Mouse (Mus musculus): Measurements from ENCODE around the gene Rnf4. TPM values are rescaled to one million over a fixed set of nuclear protein-coding genes. Genes with fewer than 3 reads are reported as not detected.

The Rnf4 gene
- polyA plus RNA-seq, 1 experiment from 2014 or later: 68.3 TPM

DNA sequence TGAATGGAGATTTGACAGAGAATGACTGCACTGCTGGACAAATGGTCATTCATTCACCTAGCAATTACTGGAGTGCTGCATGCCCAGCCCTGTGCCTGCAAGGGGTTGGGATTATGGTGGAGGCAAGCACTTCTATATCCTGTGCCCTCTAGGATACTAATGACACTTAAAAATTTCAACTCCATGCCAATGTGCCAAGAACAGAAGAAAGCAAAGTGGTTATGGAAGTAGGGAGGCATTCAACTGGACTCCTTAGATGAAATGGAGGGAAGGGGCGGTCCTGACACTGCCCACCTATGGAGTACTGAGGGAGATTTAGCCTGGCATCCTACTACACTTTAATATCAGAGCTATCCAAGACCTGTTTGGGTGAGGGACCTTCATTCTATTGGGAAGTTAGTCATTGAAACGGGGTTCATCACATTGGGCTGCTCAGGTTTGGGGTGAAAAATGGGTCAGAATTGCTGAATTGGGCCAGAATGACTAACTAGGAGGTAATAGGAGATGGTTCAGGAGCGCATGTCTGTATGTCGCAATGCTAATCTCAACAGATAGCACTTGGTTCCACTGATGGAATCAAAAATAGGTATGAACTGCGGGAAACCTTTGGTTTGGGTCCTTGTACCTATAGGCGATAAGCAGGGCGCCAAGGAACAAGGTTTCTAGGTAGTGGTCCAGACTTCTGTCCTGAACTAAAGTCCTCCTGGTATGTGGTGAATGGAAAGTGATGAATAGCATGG lies 32.6 kb downstream of the Rnf4 start:
- Histone ChIP-seq H3K4me3 (ENCODE audit: low read depth, low read length) (peak overlapping the region; percentile 93), H3K4me1 (ENCODE audit: control insufficient read depth, low read depth, low read length) (peaks cover 19% of the 10 kb centered on the region), H3K36me3 (ENCODE audit: control insufficient read depth, insufficient read depth) (no peaks in the 10 kb centered on the region), H3K9me3 (replicated peaks; ENCODE audit: control insufficient read depth, low read length) (no peaks in the 10 kb centered on the region), H3K27ac (ENCODE audit: low read length) (peak overlapping the region; percentile 3; the same call in 1 of the 2 replicates), H3K4me2 (ENCODE audit: low read depth, low read length) (peak overlapping the region; percentile 78), H3K27me3 (ENCODE audit: control insufficient read depth, insufficient read depth, low read depth, low read length) (no peaks in the 10 kb centered on the region), H3K9ac (ENCODE audit: low read depth, low read length) (peak overlapping the region; percentile 65)
- WGBS (ENCODE audit: insufficient replicate concordance): 65% methylated on average over 7 of the region's 7 CpGs
- no peak for ATAC-seq (ENCODE audit: low read depth)

DNA sequence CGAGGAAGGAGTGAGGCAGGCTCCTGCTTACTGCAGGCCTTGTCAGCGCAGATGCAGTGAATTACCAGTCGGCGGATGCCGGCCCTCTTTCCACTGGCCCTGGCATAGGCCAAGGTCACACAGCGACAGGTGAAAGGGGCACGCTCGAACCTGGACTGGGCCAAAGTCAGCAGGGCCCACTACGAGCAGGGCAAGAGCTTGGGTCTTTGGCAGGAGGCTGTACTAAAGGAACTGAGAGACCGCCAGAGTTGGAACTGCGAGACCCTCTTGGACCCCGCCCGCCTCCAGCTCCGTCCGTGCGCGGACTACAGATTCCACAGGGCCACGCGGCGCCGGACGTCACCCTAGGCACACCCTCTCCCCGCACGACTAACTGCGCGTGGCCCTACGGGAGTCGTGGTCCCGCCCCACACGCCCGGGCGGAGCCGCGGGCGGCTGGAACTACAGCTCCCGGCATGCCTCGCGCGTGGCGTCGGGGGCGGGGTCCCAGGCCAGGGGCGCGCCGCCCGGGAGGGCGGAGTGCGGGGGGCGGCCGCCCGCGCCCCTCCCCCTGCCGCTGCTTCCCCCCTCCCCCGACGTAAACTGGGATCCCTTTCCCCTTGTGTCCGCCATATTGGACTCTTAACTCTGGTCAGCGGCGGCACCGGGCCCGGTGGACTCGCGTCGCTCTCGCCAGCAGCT lies 33.4 kb downstream of the Rnf4 start, which contains the start of gene Fam193a:
Gene Fam193a (plus strand): TSS at position 593 of the 681 bp plus-strand sequence.
- peak within 1 kb of the TSS; percentile 92 for H3K9ac ChIP-seq (ENCODE audit: low read depth, low read length)
- under 1% methylated on average over 58 of the region's 64 CpGs for WGBS (ENCODE audit: insufficient replicate concordance)
- peak; percentile 98 for ATAC-seq (ENCODE audit: low read depth)
- no peaks in the 10 kb centered on the region for H3K36me3 ChIP-seq (ENCODE audit: control insufficient read depth, insufficient read depth)
- H3K4me1 ChIP-seq (ENCODE audit: control insufficient read depth, low read depth, low read length): peaks cover 19% of the 10 kb centered on the region
- peak within 1 kb of the TSS; percentile 80 for H3K27ac ChIP-seq (ENCODE audit: low read length)
- H3K4me3 ChIP-seq (ENCODE audit: low read depth, low read length): peak within 1 kb of the TSS; percentile 93
- peak within 1 kb of the TSS; percentile 89 for H3K4me2 ChIP-seq (ENCODE audit: low read depth, low read length)
- no peaks in the 10 kb centered on the region for H3K27me3 ChIP-seq (ENCODE audit: control insufficient read depth, insufficient read depth, low read depth, low read length)
- H3K9me3 ChIP-seq (replicated peaks; ENCODE audit: control insufficient read depth, low read length): no peaks in the 10 kb centered on the region

DNA sequence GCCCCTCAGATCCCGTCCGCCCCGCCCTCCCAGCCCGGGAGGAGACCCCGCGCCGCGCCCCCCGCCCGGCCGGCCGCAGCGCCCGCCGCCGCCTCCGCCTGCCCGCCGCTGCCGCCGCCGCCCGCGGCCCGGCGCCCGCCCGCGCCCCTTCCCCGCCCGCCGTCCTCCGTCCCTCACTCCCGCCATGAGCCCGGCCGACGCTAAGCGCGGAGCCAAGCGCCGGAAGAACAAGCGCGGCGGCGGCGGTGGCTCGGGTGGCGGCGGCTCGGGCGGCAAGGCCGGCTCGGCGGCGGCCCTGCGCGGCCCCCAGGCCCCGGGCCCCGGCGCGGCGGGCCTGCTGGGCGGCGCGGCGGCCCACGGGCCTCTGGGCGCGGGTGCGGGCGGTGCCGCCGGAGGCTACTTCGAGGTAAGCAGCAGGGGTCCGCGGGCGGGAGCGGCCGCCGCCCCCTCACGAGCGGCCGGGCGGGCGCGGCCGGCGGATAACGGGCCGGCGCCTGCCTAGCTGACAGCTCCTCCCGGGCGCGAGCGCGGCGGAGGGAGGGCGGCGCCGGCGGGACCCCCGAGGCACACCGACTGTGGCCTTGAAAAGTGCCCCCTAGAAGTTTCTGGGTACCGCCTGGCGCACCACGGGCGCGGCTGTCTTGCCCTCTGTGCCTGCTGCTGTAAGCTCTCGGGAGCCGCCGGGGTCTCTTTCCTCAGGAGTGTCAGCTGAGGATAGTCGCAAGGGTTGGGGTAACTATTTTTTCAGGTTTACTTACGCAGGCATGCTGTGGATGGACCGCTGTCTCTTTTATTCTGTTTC lies 34.1 kb downstream of the Rnf4 start:
- H3K9ac ChIP-seq (ENCODE audit: low read depth, low read length): peak overlapping the region; percentile 92
- H3K27me3 ChIP-seq (ENCODE audit: control insufficient read depth, insufficient read depth, low read depth, low read length): no peaks in the 10 kb centered on the region
- peak overlapping the region; percentile 89 for H3K4me2 ChIP-seq (ENCODE audit: low read depth, low read length)
- peak; percentile 22 for ATAC-seq (ENCODE audit: low read depth)
- WGBS (ENCODE audit: insufficient replicate concordance): under 1% methylated on average over 51 of the region's 114 CpGs
- peaks cover 19% of the 10 kb centered on the region for H3K4me1 ChIP-seq (ENCODE audit: control insufficient read depth, low read depth, low read length)
- H3K36me3 ChIP-seq (ENCODE audit: control insufficient read depth, insufficient read depth): no peaks in the 10 kb centered on the region
- H3K27ac ChIP-seq (ENCODE audit: low read length): peak overlapping the region; percentile 80
- H3K9me3 ChIP-seq (replicated peaks; ENCODE audit: control insufficient read depth, low read length): no peaks in the 10 kb centered on the region
- peak overlapping the region; percentile 93 for H3K4me3 ChIP-seq (ENCODE audit: low read depth, low read length)

DNA sequence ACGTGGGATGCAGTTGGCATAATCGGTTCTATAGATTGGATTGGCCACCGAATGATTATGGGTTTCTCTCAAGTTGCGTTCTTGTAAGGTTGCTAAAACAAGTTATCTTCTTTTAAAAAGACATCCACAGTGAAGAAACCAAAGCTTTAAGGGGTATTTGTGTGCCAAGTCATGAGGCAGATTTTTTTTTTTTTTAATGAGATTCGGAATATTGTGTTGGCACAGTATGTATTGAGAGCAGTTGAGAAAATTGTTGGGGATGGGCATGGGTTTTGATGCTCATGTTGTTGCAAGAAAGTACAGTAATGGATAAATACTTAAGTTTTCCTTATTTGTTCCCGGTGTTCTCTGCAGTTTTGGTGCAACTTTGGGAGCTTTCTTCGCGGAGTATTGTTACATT lies 34.8 kb downstream of the Rnf4 start:
- Histone ChIP-seq H3K4me3 (ENCODE audit: low read depth, low read length) (peak overlapping the region; percentile 93), H3K9me3 (replicated peaks; ENCODE audit: control insufficient read depth, low read length) (no peaks in the 10 kb centered on the region), H3K9ac (ENCODE audit: low read depth, low read length) (peak overlapping the region; percentile 92), H3K27ac (ENCODE audit: low read length) (peak overlapping the region; percentile 80), H3K4me2 (ENCODE audit: low read depth, low read length) (peak overlapping the region; percentile 89), H3K4me1 (ENCODE audit: control insufficient read depth, low read depth, low read length) (peaks cover 19% of the 10 kb centered on the region), H3K36me3 (ENCODE audit: control insufficient read depth, insufficient read depth) (no peaks in the 10 kb centered on the region), H3K27me3 (ENCODE audit: control insufficient read depth, insufficient read depth, low read depth, low read length) (no peaks in the 10 kb centered on the region)
- 31% methylated on average over 8 of the region's 8 CpGs for WGBS (ENCODE audit: insufficient replicate concordance)
- ATAC-seq (ENCODE audit: low read depth): no peak

DNA sequence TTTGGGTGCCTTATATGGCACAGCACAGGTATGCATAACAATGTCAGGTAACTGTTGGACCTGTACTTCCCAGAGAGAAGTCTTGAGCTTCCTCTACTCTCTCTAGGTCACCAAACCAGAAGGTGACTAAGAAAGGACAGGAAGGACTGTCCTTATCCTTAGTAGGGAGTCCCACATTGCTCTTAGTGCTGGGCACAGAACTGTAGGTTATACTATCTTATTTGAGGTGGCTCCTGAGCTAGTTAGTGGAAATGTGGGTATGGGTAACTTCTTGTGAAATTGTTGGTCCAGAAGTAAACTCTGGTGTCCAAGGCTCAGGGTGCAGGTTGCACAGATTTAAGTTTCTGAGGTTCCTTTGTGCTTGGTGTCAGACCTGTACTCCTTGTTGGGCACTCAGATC lies 36.1 kb downstream of the Rnf4 start:
- ATAC-seq (ENCODE audit: low read depth): no peak
- no peaks in the 10 kb centered on the region for H3K9me3 ChIP-seq (replicated peaks; ENCODE audit: control insufficient read depth, low read length)
- no peaks in the 10 kb centered on the region for H3K27me3 ChIP-seq (ENCODE audit: control insufficient read depth, insufficient read depth, low read depth, low read length)
- no peak overlapping the region for H3K4me3 ChIP-seq (ENCODE audit: low read depth, low read length)
- peaks cover 19% of the 10 kb centered on the region for H3K4me1 ChIP-seq (ENCODE audit: control insufficient read depth, low read depth, low read length)
- H3K27ac ChIP-seq (ENCODE audit: low read length): no peak overlapping the region
- no peaks in the 10 kb centered on the region for H3K36me3 ChIP-seq (ENCODE audit: control insufficient read depth, insufficient read depth)
- H3K9ac ChIP-seq (ENCODE audit: low read depth, low read length): no peak overlapping the region
- H3K4me2 ChIP-seq (ENCODE audit: low read depth, low read length): no peak overlapping the region

DNA sequence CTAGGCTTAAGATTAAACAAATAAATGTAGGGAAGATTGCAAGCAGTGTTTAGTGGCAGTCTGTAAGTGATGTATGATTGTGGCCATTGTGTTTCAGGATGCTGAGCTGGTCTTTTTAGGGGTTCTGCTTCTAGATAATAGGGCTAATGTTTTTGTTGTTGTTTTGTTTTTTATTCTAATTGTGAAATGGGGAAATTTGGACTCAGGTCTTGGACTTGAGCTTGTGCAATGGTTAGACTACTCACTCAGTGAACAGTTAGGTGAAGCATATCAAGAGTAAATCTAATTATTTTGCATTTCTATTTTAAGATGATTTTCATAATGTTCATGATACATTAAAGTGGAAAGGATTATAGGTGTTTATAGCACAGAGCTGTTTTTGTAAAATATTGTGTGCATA lies 36.5 kb downstream of the Rnf4 start:
- Histone ChIP-seq H3K36me3 (ENCODE audit: control insufficient read depth, insufficient read depth) (no peaks in the 10 kb centered on the region), H3K9me3 (replicated peaks; ENCODE audit: control insufficient read depth, low read length) (no peaks in the 10 kb centered on the region), H3K27me3 (ENCODE audit: control insufficient read depth, insufficient read depth, low read depth, low read length) (no peaks in the 10 kb centered on the region), H3K4me1 (ENCODE audit: control insufficient read depth, low read depth, low read length) (peaks cover 19% of the 10 kb centered on the region), H3K4me2 (ENCODE audit: low read depth, low read length) (no peak overlapping the region), H3K4me3 (ENCODE audit: low read depth, low read length) (no peak overlapping the region), H3K9ac (ENCODE audit: low read depth, low read length) (no peak overlapping the region), H3K27ac (ENCODE audit: low read length) (no peak overlapping the region)
- no peak for ATAC-seq (ENCODE audit: low read depth)

DNA sequence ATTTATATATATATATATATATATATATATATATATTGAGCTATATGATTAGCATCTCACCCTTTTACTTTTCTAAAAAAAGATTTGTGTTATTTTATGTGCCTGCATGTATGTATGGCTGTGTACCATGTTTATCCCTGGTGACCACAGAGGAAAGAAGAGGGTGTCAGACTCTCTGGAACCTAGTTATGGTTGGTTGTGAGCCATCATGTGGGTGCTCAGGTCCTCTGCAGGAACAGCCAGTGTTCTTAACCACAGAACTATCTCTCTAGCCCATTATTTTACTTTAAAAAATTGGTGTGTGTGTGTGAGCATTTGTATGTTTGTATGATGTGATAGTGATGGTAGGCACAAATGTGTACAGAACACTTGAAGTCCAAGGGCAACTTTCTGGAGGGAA lies 42.7 kb downstream of the Rnf4 start:
- Histone ChIP-seq H3K27me3 (ENCODE audit: control insufficient read depth, insufficient read depth, low read depth, low read length) (no peaks in the 10 kb centered on the region), H3K9me3 (replicated peaks; ENCODE audit: control insufficient read depth, low read length) (no peaks in the 10 kb centered on the region), H3K9ac (ENCODE audit: low read depth, low read length) (no peak overlapping the region), H3K27ac (ENCODE audit: low read length) (no peak overlapping the region), H3K4me3 (ENCODE audit: low read depth, low read length) (no peak overlapping the region), H3K4me2 (ENCODE audit: low read depth, low read length) (no peak overlapping the region), H3K36me3 (ENCODE audit: control insufficient read depth, insufficient read depth) (no peaks in the 10 kb centered on the region), H3K4me1 (ENCODE audit: control insufficient read depth, low read depth, low read length) (no peaks in the 10 kb centered on the region; the same call in none of the 2 replicates)
- no peak for ATAC-seq (ENCODE audit: low read depth)

DNA sequence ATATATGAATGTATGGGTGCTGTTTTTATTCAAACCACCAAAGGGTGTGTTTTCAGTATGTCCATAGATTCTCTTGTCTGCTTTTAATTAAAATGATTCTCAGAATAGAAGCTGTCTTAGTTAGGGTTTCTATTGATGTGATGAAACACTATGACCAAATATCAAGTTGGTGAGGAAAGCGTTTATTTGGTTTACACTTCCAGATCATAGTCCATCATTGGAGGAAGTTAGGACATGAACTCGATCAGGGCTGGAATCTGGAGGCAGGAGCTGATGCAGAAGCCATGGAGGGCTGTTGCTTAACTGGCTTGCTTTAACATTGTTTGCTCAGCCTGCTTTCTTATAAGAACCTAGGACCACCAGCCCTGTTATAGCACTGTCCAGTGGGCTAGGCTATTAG lies 45.6 kb downstream of the Rnf4 start:
- Histone ChIP-seq H3K4me1 (ENCODE audit: control insufficient read depth, low read depth, low read length) (no peaks in the 10 kb centered on the region; the same call in none of the 2 replicates), H3K36me3 (ENCODE audit: control insufficient read depth, insufficient read depth) (peaks cover 8% of the 10 kb centered on the region), H3K27ac (ENCODE audit: low read length) (no peak overlapping the region), H3K9ac (ENCODE audit: low read depth, low read length) (no peak overlapping the region), H3K27me3 (ENCODE audit: control insufficient read depth, insufficient read depth, low read depth, low read length) (no peaks in the 10 kb centered on the region), H3K4me3 (ENCODE audit: low read depth, low read length) (no peak overlapping the region), H3K9me3 (replicated peaks; ENCODE audit: control insufficient read depth, low read length) (peaks cover 5% of the 10 kb centered on the region), H3K4me2 (ENCODE audit: low read depth, low read length) (no peak overlapping the region)
- ATAC-seq (ENCODE audit: low read depth): peak; percentile 47; the same call in 1 of the 2 replicates
- WGBS (ENCODE audit: insufficient replicate concordance): 65% methylated on average over 2 of the region's 2 CpGs

DNA sequence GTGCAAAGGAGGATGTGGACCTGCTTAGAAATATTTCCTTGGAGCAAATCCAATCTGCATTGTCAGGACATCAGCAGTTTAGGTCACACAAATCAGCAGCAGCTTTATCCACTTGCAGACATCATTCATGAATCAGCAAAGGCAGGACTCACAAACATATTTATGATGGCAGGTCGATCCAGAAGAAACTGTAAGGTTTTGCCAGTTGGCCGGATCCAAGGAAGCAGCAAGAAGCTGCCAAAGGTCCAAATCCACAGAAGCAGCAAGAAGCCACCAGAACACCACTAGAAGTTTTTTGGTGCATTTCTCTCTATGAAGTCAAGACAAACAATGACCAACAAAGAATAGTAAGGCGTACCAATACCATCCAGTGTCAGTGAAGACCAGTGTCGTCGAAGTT lies 49.5 kb downstream of the Rnf4 start:
- Histone ChIP-seq H3K4me3 (ENCODE audit: low read depth, low read length) (no peak overlapping the region), H3K4me1 (ENCODE audit: control insufficient read depth, low read depth, low read length) (no peaks in the 10 kb centered on the region), H3K27me3 (ENCODE audit: control insufficient read depth, insufficient read depth, low read depth, low read length) (no peaks in the 10 kb centered on the region), H3K27ac (ENCODE audit: low read length) (no peak overlapping the region), H3K9me3 (replicated peaks; ENCODE audit: control insufficient read depth, low read length) (peaks cover 5% of the 10 kb centered on the region), H3K4me2 (ENCODE audit: low read depth, low read length) (no peak overlapping the region), H3K9ac (ENCODE audit: low read depth, low read length) (no peak overlapping the region), H3K36me3 (ENCODE audit: control insufficient read depth, insufficient read depth) (peaks cover 8% of the 10 kb centered on the region)
- ATAC-seq (ENCODE audit: low read depth): no peak
- WGBS (ENCODE audit: insufficient replicate concordance): 89% methylated on average over 5 of the region's 5 CpGs

Data from liver, embryonic 16.5 days (tissue).